Mouse (Mus musculus) myocyte (in vitro differentiated cells): ENCODE results near the gene Pla2g5.
A peak's percentile ranks its signal among the peaks of the same experiment; 100 is the strongest.

ENCODE experiments used
- MAX ChIP-seq: IDR thresholded peaks from one replicate; pipeline ENCODE4 v1.6.1; 2011; ENCODE audit warnings: low read depth, mild to moderate bottlenecking, control low read depth
- MYOD1 ChIP-seq, 3 experiments: IDR thresholded peaks; one replicate each; pipeline ENCODE4 v1.6.1; 2011; ENCODE audit warnings: control low read depth in 2 of 3, low read depth in 2 of 3, mild to moderate bottlenecking in 2 of 3, moderate library complexity in 1 of 3; ENCODE audit not compliant: insufficient read length in 2 of 3, control insufficient read depth in 1 of 3
- POLR2A ChIP-seq: IDR thresholded peaks from one replicate; pipeline ENCODE4 v1.6.1; 2011; ENCODE audit warnings: low read depth, mild to moderate bottlenecking, control low read depth, moderate library complexity; ENCODE audit not compliant: insufficient read length
- POLR2AphosphoS2 ChIP-seq: IDR thresholded peaks from one replicate; pipeline ENCODE4 v1.6.1; 2011; ENCODE audit warnings: low read depth, control low read depth; ENCODE audit not compliant: insufficient read length
- REST ChIP-seq: IDR thresholded peaks from one replicate; pipeline ENCODE4 v1.6.1; 2011; ENCODE audit warnings: mild to moderate bottlenecking, control low read depth, moderate library complexity; ENCODE audit not compliant: insufficient read depth, insufficient read length
- SRF ChIP-seq: IDR thresholded peaks from one replicate; pipeline ENCODE4 v1.6.1; 2011; ENCODE audit warnings: low read depth; ENCODE audit not compliant: control insufficient read depth, insufficient read length
- TCF12 ChIP-seq: IDR thresholded peaks from one replicate; pipeline ENCODE4 v1.6.1; 2011; ENCODE audit warnings: mild to moderate bottlenecking, control low read depth; ENCODE audit not compliant: poor library complexity, insufficient read depth, severe bottlenecking
- TCF3 ChIP-seq: IDR thresholded peaks from one replicate; pipeline ENCODE4 v1.6.1; 2011; ENCODE audit warnings: low read depth, control low read depth; ENCODE audit not compliant: insufficient read length
- USF1 ChIP-seq: IDR thresholded peaks from one replicate; pipeline ENCODE4 v1.6.1; 2011; ENCODE audit warnings: low read depth, mild to moderate bottlenecking, control low read depth, moderate library complexity

DNA sequence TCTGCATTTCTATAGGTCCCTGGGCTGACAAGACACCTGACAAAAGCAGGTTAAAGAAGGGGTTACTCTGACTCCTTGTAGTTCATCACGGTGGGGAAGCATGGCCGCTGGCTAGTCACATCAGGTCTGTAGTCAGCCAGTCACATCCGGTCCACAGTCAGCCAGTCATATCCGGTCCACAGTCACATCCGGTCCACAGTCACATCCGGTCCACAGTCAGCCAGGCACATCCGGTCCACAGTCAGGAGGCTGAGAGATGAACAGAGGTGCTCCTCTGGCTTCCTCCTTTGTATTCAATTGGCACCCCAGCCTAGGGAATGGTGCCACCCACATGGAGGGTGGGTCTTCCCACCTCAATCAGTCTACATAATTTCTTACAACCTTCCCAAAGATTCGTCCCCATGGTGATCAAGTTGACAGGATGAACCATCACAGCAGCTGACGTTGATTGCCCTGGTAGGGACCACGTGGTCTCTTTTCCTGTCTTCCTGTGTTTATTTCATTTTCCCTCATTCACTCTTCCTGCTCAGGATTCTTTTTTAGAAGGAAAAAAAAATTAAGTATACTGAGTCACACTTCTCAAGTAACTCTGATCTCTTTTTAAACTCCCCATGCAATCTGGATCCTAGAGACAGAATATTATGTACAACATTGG lies at the start of gene Pla2g5:
- TF ChIP-seq REST, result no peak
- TF ChIP-seq USF1, result no peak
- TF ChIP-seq POLR2AphosphoS2, result no peak
- TF ChIP-seq POLR2A, result no peak
- TF ChIP-seq SRF, result no peak
- peak in 1 of 3 experiments; percentile 15 for TF ChIP-seq MYOD1 (IDR thresholded peaks at IDR 0.05; ENCODE audit: control insufficient read depth in 1 of 3, insufficient read length in 2 of 3, low read depth in 2 of 3)
- TF ChIP-seq TCF3, result no peak
- no peak for TF ChIP-seq MAX
- no peak for TF ChIP-seq TCF12
